Mouse (Mus musculus) myocyte (in vitro differentiated cells): ENCODE data around the gene Haus5. TPM values are rescaled to one million over a fixed set of nuclear protein-coding genes. Genes with fewer than 3 reads are reported as not detected.

Experiments
- H3K27me3 ChIP-seq: one replicate; pipeline ENCODE4 v1.6.1; 2011; ENCODE audit not compliant: control insufficient read depth, insufficient read depth, insufficient read length
- H3K36me3 ChIP-seq: one replicate; pipeline ENCODE4 v1.6.1; 2011; ENCODE audit not compliant: control insufficient read depth, insufficient read depth
- H3K4me2 ChIP-seq: one replicate; pipeline ENCODE4 v1.6.1; 2011; ENCODE audit warnings: low read depth, control low read depth
- H3K4me3 ChIP-seq: one replicate; pipeline ENCODE4 v1.5.1; 2011; ENCODE audit warnings: mild to moderate bottlenecking, control low read depth, moderate library complexity
- H3K79me2 ChIP-seq: one replicate; pipeline ENCODE4 v1.6.1; 2011; ENCODE audit not compliant: control insufficient read depth, insufficient read depth
- H3ac ChIP-seq: one replicate; pipeline ENCODE4 v1.6.1; 2011; ENCODE audit not compliant: control insufficient read depth, insufficient read length
- CEBPB ChIP-seq: IDR thresholded peaks from 2 replicates; pipeline ENCODE4 v1.6.1; 2011; ENCODE audit warnings: mild to moderate bottlenecking, moderate library complexity; ENCODE audit not compliant: poor library complexity, insufficient read depth, severe bottlenecking
- E2F4 ChIP-seq: IDR thresholded peaks from one replicate; pipeline ENCODE4 v1.6.1; 2011; ENCODE audit warnings: mild to moderate bottlenecking, control low read depth, moderate library complexity; ENCODE audit not compliant: insufficient read depth
- MAX ChIP-seq: IDR thresholded peaks from one replicate; pipeline ENCODE4 v1.6.1; 2011; ENCODE audit warnings: low read depth, mild to moderate bottlenecking, control low read depth
- MYOD1 ChIP-seq, 3 experiments: IDR thresholded peaks; one replicate each; pipeline ENCODE4 v1.6.1; 2011; ENCODE audit warnings: control low read depth in 2 of 3, low read depth in 2 of 3, mild to moderate bottlenecking in 2 of 3, moderate library complexity in 1 of 3; ENCODE audit not compliant: insufficient read length in 2 of 3, control insufficient read depth in 1 of 3
- MYOG ChIP-seq, 3 experiments: IDR thresholded peaks; one replicate each; pipeline ENCODE4 v1.6.1; 2011; ENCODE audit warnings: control low read depth in 2 of 3, low read depth in 2 of 3, mild to moderate bottlenecking in 2 of 3; ENCODE audit not compliant: insufficient read length in 2 of 3, control insufficient read depth in 1 of 3, insufficient read depth in 1 of 3
- POLR2A ChIP-seq: IDR thresholded peaks from one replicate; pipeline ENCODE4 v1.6.1; 2011; ENCODE audit warnings: low read depth, mild to moderate bottlenecking, control low read depth, moderate library complexity; ENCODE audit not compliant: insufficient read length
- POLR2AphosphoS2 ChIP-seq: IDR thresholded peaks from one replicate; pipeline ENCODE4 v1.6.1; 2011; ENCODE audit warnings: low read depth, control low read depth; ENCODE audit not compliant: insufficient read length
- REST ChIP-seq: IDR thresholded peaks from one replicate; pipeline ENCODE4 v1.6.1; 2011; ENCODE audit warnings: mild to moderate bottlenecking, control low read depth, moderate library complexity; ENCODE audit not compliant: insufficient read depth, insufficient read length
- SRF ChIP-seq: IDR thresholded peaks from one replicate; pipeline ENCODE4 v1.6.1; 2011; ENCODE audit warnings: low read depth; ENCODE audit not compliant: control insufficient read depth, insufficient read length
- TCF12 ChIP-seq: IDR thresholded peaks from one replicate; pipeline ENCODE4 v1.6.1; 2011; ENCODE audit warnings: mild to moderate bottlenecking, control low read depth; ENCODE audit not compliant: poor library complexity, insufficient read depth, severe bottlenecking
- TCF3 ChIP-seq: IDR thresholded peaks from one replicate; pipeline ENCODE4 v1.6.1; 2011; ENCODE audit warnings: low read depth, control low read depth; ENCODE audit not compliant: insufficient read length
- USF1 ChIP-seq: IDR thresholded peaks from one replicate; pipeline ENCODE4 v1.6.1; 2011; ENCODE audit warnings: low read depth, mild to moderate bottlenecking, control low read depth, moderate library complexity
- polyA plus RNA-seq: library from polyadenylated mRNA; unstranded; fragments of >200 nt; fragmentation: generic; extraction: Trizol; gene quantifications from one replicate; pipeline ENCODE4 v1.2.1, GENCODE M21; 2012; ENCODE audit warnings: missing spikeins

Gene Haus5
- polyA plus RNA-seq, 1 experiment = 8.4 TPM

- Histone ChIP-seq H3K27me3 (peaks cover 10% of the 10 kb centered on the region), H3K79me2 (no peaks in the 10 kb centered on the region), H3K4me3 (no peak within 1 kb of the TSS), H3K36me3 (no peaks in the 10 kb centered on the region), H3K4me2 (no peak within 1 kb of the TSS), H3ac (no peak within 1 kb of the TSS)
- TF ChIP-seq MYOG (IDR thresholded peaks at IDR 0.05; ENCODE audit: control insufficient read depth in 1 of 3, insufficient read depth in 1 of 3, insufficient read length in 2 of 3, low read depth in 2 of 3) = no peak
- TF ChIP-seq CEBPB = no peak
- no peak for TF ChIP-seq REST
- no peak for TF ChIP-seq POLR2A
- TF ChIP-seq MAX = no peak
Observed at GRCm38 (mm10) chr7:30698589-30698988, 33.8 kb upstream of the Haus5 start, which contains the start of gene 2200002J24Rik. TSS of gene 2200002J24Rik (plus strand) at chr7:30698926.

DNA sequence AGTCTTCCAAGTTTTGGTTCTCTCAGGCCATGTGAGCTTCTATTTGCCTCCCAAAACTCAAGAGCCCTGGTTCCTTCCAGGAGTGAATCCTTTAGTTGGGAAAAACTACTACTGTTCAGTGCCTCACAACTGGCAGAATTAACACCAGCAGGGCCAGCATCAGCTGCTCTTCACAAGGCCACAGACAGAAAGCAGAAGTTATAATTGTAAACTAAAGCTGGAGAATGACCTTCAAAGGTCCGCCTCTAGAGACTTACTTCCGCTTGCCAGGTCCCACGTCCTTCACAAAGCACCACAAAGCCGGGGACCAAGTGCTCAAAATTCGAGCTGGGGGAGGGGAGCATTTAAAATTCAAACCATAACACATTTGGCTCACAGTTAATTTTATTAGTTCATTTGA, 33.3 kb upstream of the Haus5 start:
- no peaks in the 10 kb centered on the region for H3K36me3 ChIP-seq
- H3K4me3 ChIP-seq = no peak overlapping the region
- H3K79me2 ChIP-seq = no peaks in the 10 kb centered on the region
- H3K4me2 ChIP-seq = no peak overlapping the region
- TF ChIP-seq MYOD1 (IDR thresholded peaks at IDR 0.05; ENCODE audit: control insufficient read depth in 1 of 3, insufficient read length in 2 of 3, low read depth in 2 of 3) (no peak), POLR2A (no peak), REST (no peak), CEBPB (no peak), SRF (no peak), MYOG (IDR thresholded peaks at IDR 0.05; ENCODE audit: control insufficient read depth in 1 of 3, insufficient read depth in 1 of 3, insufficient read length in 2 of 3, low read depth in 2 of 3) (no peak), TCF3 (no peak)
- H3ac ChIP-seq = no peak overlapping the region
- H3K27me3 ChIP-seq = peaks cover 10% of the 10 kb centered on the region

DNA sequence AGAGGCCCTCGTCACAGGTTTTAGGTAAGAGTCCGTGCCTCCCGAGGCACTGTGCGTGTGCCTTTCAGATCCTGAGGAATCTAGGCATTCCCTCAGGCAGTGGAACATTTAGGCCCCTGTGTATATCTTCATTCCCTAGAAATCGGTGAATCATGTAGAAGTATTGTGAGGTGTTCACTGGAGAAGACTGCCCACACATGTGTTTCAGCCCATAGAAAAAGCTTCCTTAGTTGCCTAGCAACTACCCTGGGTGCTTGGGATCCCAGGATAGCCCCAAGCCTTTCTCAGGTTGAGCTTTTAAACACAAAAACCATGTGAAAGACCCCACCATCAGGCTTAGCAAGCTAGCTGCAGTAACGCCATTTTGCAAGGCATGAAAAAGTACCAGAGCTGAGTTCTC, 23.5 kb upstream of the Haus5 start:
- Histone ChIP-seq H3K4me3 (no peak overlapping the region), H3K4me2 (no peak overlapping the region), H3ac (no peak overlapping the region), H3K79me2 (no peaks in the 10 kb centered on the region), H3K36me3 (no peaks in the 10 kb centered on the region), H3K27me3 (peaks cover 15% of the 10 kb centered on the region)
- TF ChIP-seq USF1 = no peak
- TF ChIP-seq SRF = no peak
- no peak for TF ChIP-seq REST
- TF ChIP-seq TCF12 = no peak
- no peak for TF ChIP-seq MYOD1 (IDR thresholded peaks at IDR 0.05; ENCODE audit: control insufficient read depth in 1 of 3, insufficient read length in 2 of 3, low read depth in 2 of 3)
- TF ChIP-seq MYOG (IDR thresholded peaks at IDR 0.05; ENCODE audit: control insufficient read depth in 1 of 3, insufficient read depth in 1 of 3, insufficient read length in 2 of 3, low read depth in 2 of 3) = no peak
- TF ChIP-seq CEBPB = no peak
- TF ChIP-seq TCF3 = no peak
- no peak for TF ChIP-seq POLR2AphosphoS2
- no peak for TF ChIP-seq POLR2A
- no peak for TF ChIP-seq MAX
- no peak for TF ChIP-seq E2F4

DNA sequence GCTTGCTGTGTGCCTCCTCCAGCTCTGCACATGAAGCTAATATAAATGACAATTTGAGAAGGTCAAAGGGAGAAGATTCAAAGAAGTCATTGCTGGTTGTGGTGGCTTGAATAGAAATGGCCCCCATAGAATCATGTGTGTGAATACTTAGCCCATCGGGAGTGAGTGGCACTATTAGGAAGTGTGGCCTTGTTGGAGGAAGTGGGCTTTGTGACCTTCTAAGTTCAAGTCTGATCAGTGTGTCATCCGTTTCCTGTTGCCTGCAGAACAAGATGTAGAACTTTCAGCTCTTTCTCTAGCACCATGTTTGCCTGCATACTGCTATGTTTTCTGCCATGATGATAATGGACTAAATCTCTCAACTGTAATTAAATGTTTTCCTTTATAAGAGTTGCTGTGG, 18.6 kb upstream of the Haus5 start:
- H3K4me2 ChIP-seq = no peak overlapping the region
- no peak overlapping the region for H3K4me3 ChIP-seq
- TF ChIP-seq MYOD1 (IDR thresholded peaks at IDR 0.05; ENCODE audit: control insufficient read depth in 1 of 3, insufficient read length in 2 of 3, low read depth in 2 of 3) (no peak), USF1 (no peak), SRF (no peak), TCF3 (no peak), TCF12 (no peak)
- H3K36me3 ChIP-seq = no peaks in the 10 kb centered on the region
- H3ac ChIP-seq = no peak overlapping the region
- no peaks in the 10 kb centered on the region for H3K79me2 ChIP-seq
- peaks cover 23% of the 10 kb centered on the region for H3K27me3 ChIP-seq

- H3K27me3 ChIP-seq = peaks cover 22% of the 10 kb centered on the region
- no peak overlapping the region for H3K4me3 ChIP-seq
- TF ChIP-seq CEBPB = no peak
- no peak overlapping the region for H3ac ChIP-seq
- no peaks in the 10 kb centered on the region for H3K36me3 ChIP-seq
- H3K4me2 ChIP-seq = no peak overlapping the region
- no peaks in the 10 kb centered on the region for H3K79me2 ChIP-seq
Observed at GRCm38 (mm10) chr7:30681897-30682296, 17.1 kb upstream of the Haus5 start.
